Mouse (Mus musculus): Measurements from ENCODE around the gene Calr.

GRCm38 (mm10) chr8:84792429-84792947, 54.2 kb downstream of the Calr start:
- TF ChIP-seq POLR2AphosphoS2 (IDR thresholded peaks at IDR 0.05; ENCODE audit: insufficient read length, low read depth) (no peak), POLR2A (IDR thresholded peaks at IDR 0.05; ENCODE audit: insufficient read length, low read depth) (no peak), CEBPB (IDR thresholded peaks at IDR 0.05; ENCODE audit: insufficient read depth, poor library complexity, severe bottlenecking) (no peak), USF1 (IDR thresholded peaks at IDR 0.05; ENCODE audit: low read depth) (peak; percentile 83), MAX (IDR thresholded peaks at IDR 0.05; ENCODE audit: low read depth) (no peak), TCF3 (IDR thresholded peaks at IDR 0.05; ENCODE audit: insufficient read length, low read depth) (no peak), E2F4 (IDR thresholded peaks at IDR 0.05; ENCODE audit: insufficient read depth) (no peak), REST (IDR thresholded peaks at IDR 0.05; ENCODE audit: insufficient read depth, insufficient read length) (no peak), MYOG (IDR thresholded peaks at IDR 0.05; ENCODE audit: control insufficient read depth in 1 of 3, insufficient read depth in 1 of 3, insufficient read length in 2 of 3, low read depth in 2 of 3) (no peak)
